Mouse (Mus musculus) embryo, embryonic 10.5 days (tissue): Measurements from ENCODE around the gene Nat14.

Experiments
- DNase-seq: peaks from one replicate; pipeline ENCODE4 v3.0.0-alpha.2; 2015; ENCODE audit warnings: low spot score

The Nat14 gene

DNA sequence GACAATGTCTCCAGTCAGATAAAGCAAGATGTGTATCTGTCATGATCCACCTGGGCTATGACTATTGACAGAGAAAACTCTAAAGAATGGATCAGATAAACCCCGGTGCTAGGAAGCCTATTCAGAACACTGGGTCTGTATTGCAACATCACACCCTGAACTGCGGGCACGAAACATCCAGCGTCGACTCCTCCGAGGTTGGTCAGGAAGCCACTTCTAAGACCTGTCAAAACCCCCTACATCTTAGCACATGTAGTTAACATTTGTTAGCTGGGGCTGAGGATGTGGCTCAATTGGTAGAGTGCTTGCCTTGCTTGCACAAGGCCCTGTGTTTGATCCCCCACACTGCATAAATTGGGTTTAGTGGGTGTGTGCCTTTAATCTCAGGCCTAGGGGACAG, 26.6 kb downstream of the Nat14 start:
- no peak for DNase-seq

DNA sequence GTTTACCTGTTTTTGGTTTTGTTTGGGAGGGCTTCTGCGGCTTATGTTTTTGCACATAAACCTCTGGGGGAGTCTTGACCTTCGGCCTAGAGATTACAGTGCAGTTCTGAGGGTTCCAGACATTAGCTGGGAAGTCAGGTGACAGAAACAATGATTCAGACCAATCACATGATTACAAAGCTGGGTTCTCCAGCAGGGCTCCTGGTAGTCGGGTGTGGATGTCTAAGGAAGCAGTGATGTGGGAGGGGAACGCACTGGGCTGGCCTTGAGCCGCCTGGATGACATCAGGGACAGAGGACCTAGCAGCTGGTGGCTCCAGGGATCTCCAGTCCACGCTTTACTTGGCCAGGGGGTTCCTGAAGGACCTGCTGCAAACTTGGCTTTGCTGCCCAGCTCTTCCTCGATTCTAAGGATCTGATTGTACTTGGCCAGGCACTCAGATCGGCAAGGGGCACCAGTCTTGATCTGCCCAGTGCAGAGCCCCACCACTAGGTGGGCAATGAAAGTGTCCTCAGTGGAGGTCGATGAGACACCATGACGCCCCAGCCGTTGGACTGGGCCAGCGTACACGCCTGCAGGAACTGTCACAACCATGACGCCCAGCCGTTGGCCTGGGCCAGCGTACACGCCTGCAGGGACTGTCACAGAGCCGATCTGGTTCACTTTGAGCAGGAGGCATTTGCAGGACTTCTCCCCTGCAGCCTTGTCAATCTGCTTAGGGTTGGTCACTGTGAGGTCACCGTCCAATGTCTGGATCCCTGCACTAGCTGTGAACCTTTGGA, 28.9 kb downstream of the Nat14 start:
- no peak for DNase-seq

DNA sequence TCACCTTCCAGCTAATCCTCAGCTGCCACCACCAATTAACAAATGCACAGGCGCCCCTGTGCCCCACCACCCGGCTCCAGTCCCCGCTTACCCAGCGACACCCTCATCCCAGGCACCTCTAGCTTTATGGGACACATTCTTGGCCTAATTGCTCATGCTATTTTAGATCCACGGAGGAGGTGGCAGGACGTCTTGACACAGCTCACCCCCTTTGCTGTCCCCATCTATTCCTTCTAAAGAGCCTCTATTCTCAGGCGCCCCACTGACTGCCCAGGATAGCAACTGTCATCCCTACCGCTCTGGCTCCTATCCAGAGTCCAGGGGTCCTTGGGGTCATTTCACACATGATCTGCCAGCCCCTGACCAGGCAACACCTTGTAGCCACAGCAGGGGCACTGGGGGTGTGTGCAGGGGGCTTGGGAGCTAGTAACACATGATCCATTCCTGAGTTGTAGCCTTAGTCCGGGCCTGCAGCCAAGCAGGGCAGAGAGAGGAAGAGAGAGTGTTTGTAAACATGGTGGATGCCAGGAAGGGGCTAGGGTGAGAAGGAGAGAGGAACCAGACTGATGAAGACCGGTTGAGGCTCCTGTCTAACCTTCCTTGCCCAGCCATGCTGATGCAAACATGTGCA, 32.1 kb downstream of the Nat14 start:
- DNase-seq, result no peak

DNA sequence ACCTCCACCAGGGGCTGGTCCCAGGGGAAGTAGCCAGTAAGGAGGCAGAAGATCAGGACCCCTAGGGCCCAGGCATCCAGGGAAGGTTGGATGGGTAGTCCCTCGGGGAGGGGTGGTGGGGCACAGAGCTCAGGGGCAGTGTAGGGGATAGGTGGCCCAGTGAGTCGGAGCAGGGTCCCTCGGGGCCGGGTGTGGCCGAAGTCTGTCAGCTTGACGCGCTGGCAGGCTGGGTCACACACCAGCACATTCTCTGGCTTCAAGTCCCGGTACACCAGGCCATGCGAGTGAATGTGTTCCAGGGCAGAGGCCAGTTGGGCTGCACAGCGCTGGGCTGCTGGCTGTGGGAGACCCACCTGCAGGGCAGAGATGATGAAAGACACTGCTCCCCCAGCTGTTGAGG, 35.5 kb downstream of the Nat14 start:
- no peak for DNase-seq

DNA sequence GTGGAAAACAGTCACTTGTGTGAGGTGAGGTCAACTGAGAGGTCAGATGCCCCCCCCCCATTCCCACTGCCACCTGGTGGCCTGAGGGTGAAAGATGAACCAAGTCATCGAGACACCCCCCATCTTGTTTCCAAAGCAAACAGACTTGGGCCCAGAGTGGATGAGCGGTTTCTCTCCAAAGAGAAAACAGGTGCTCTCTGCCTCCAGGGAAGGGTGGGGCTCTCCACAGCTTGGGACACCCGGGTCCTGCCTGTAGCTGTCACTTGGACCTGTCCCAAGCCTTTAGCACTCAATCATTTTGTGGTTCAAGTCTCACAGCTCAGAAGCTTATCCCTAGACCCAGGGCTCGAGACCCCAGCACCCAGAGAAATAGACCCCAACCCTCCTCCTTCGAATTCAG, 41.7 kb downstream of the Nat14 start:
- no peak for DNase-seq

DNA sequence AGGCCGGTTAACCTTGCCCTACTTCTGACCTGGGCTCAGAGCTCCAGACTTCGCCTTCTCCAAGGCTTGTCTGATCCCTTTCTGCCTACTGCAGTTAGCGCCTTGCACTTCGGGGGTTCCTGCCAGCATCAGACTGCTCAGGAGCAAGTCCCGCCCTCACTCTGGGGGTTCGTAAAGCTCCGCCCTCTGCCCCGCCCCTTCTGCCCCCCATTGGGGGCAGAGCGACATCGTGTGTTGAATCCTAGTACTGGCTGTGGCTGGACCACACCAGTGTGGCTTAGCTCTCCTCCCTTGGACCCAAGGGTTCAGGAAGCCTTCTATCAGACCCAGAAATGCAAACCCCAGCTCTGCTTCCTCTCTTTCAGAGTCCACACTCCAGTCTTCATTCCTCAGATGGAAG, 42.4 kb downstream of the Nat14 start, which contains the start of gene Sbk2:
Gene Sbk2, minus strand, starts transcription at position 135 of the 400 bp plus-strand sequence.
- DNase-seq, result peak; percentile 73

DNA sequence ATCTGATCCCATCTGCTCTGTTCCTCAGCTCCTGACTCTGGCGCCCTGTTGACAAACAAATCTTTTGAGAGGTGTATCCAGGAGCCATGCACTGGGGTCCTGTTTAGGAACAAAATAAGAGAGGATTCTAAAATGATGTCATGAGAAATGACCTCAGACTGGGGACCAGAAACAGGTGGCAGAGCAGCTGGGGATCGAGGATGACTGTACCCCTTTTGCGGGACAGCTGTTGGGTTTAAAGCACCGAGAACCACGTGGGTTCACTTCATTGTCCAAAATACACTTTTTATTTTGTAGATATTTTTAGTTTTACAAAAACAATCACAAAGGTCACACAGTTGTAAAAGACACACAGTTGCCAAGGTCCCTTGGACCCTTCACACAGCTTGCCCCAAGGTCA, 43.2 kb downstream of the Nat14 start:
- DNase-seq, result no peak

DNA sequence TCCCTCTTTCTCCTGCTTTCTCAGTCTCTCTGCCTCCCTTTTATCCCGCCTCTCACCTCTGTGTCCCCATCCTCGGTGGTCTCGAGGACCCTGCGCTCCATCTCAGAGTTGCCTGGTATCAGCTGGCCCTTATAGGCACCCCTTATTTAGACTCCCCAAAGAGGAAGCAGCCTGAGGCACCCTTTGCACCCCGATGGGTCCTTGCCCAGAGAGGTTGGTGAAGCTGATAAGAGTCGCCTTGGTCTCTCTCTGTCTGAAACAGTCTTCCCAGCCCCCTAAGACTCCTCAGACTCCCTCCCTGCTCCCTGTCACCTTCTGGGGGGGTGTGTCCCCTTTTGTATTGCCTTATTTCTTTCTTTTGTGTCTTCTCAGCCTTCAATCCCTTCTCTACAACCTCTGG, 49.2 kb downstream of the Nat14 start, which contains the start of gene Sbk3:
Gene Sbk3, minus strand, starts transcription at position 101 of the 400 bp plus-strand sequence.
- DNase-seq, result no peak

DNA sequence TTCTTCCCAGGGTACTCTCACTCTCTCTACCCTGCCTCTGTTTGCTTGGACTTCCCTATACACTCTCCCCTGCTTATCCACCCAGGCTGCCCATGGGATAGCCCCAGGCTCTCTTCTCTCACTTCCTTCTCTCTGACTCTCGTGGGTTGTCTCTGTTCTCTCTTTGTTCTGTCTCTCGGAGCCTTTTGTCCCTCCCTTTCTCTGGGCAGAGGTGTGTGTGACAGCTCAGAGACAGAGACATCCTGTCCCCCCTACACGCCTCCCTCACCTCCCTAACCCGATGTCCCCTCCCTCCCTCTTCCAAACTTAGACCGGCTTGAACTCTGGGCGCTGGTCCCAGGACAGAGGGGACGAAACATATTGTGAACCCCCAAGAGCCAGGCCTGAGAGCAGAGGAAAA, 49.9 kb downstream of the Nat14 start:
- DNase-seq, result no peak

DNA sequence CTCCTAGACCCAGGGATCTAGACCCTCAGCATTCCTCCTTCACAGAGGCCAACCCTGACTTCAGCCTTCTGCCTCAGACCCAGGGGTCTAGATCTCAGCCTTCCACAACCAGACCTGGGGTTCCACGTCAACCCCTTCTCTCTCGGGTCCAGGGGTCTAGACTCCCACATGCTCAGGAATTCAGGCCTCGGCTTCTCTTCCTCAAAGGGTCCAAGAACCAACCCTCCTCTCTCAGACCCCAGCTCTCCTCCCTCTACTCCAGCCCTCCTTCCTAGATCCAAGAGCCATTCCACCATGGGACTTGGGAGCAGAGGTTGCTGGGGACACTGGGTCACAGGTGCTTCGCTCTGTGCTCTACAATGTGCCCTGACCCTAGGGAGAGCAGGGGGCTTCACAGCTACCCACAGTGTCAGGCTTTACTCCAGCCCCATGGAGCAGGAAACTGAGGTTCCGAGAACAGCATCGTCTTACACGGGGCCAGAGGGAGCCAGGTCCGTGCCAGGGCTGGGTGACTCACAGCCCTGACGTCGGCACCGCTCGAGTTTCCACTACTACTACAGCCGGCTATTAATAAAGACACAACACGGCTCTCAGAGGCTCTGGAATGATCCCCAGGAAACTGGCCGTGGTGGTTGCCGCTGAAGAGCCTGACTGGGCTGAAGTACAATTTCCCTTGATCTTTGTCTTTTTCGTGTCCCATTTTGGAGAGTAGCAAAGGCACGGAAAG, 50.7 kb downstream of the Nat14 start:
- DNase-seq, result no peak
